Mouse (Mus musculus): ENCODE results near the gene Gpr171. TPM values are rescaled to one million over a fixed set of nuclear protein-coding genes. Genes with fewer than 3 reads are reported as not detected.
A peak's percentile ranks its signal among the peaks of the same experiment; 100 is the strongest.

Gene Gpr171
- polyA plus RNA-seq, 1 experiment, result 0.49 TPM

DNA sequence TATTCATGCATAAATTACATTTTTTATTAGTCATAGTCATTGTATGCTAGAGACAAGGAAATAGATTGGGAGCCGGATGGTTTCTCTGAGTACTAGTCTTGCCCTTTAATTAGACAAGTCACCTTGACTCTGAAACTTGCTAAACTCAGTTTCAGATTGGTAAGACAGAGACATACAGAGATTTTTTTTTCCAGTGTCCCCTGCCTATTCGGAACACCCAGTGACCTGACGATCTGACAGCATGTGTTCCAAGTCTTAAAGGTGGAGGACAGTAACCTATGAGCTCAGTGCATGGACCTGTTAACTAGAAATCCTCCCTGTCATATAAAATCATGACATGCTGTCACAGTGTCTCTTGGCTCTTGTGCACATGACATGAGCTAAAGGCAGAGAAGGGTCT lies 27.9 kb upstream of the Gpr171 start:
- Histone ChIP-seq H3K27me3 (ENCODE audit: control insufficient read depth, insufficient read depth, low read length) (no peaks in the 10 kb centered on the region), H3K4me1 (ENCODE audit: control insufficient read depth, insufficient read depth, insufficient read length, low read length) (peaks cover 3% of the 10 kb centered on the region; the same call in 1 of the 2 replicates), H3K36me3 (ENCODE audit: control insufficient read depth, insufficient read depth, low read length) (no peaks in the 10 kb centered on the region), H3K27ac (ENCODE audit: insufficient read depth, low read depth, low read length) (0 out of 2 replicates have a peak overlapping the region, but pooled peaks have one; percentile 3), H3K4me3 (ENCODE audit: low read depth, low read length) (no peak overlapping the region)
- TF ChIP-seq CTCF (IDR thresholded peaks at IDR 0.05; ENCODE audit: extremely low read depth, insufficient read length, insufficient replicate concordance, low read depth, low read length) (no peak), POLR2A (IDR thresholded peaks at IDR 0.05; ENCODE audit: low read depth, low read length) (no peak)
- 64% methylated on average over 3 of the region's 3 CpGs for WGBS

- WGBS, result 81% methylated on average over 20 of the region's 20 CpGs
- TF ChIP-seq CTCF (IDR thresholded peaks at IDR 0.05; ENCODE audit: extremely low read depth, insufficient read length, insufficient replicate concordance, low read depth, low read length), result no peak
- peak overlapping the region; percentile 32 for H3K4me3 ChIP-seq (ENCODE audit: low read depth, low read length)
Measured at GRCm38 (mm10) chr3:59128681-59129080, 27.1 kb upstream of the Gpr171 start.

DNA sequence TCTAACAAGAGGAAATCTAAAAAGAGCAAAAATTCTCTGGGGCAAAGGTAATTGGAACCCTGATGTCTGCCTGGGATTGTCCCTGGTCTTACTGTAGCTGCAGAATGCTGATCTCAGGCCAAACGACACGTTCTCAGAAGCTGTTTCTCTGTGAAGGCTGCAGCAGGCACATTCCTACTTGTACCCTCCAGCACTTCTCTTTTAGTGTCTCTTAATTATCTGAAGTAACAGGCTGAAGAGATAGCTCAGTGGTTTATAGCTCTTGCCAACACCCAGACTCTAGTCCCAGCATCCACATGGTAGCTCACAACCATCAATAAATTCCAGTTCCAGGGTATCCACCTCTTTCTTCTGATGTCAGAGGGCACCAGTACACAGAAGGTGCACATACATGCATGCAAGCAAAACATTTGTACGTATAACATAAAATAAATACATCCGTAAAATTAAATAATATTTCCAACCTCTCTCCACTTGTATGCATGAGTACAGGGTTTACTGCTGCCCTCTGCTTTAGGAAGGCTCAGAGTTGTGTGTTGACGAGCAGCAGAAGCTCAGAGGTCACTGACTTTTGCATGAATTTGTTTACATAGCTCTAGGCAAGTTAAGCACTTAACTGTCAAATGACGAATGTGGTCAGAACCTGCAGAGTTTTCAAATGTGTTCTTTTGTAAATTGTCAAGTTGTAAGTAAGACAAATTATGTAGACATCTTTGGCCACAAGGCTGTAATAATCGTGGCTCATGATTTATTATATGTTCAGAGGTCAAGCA lies 24.3 kb upstream of the Gpr171 start:
- no peaks in the 10 kb centered on the region for H3K36me3 ChIP-seq (ENCODE audit: control insufficient read depth, insufficient read depth, low read length)
- H3K4me1 ChIP-seq (ENCODE audit: control insufficient read depth, insufficient read depth, insufficient read length, low read length), result no peaks in the 10 kb centered on the region
- no peak overlapping the region for H3K27ac ChIP-seq (ENCODE audit: insufficient read depth, low read depth, low read length)
- no peaks in the 10 kb centered on the region for H3K27me3 ChIP-seq (ENCODE audit: control insufficient read depth, insufficient read depth, low read length)
- no peak for TF ChIP-seq POLR2A (IDR thresholded peaks at IDR 0.05; ENCODE audit: low read depth, low read length)
- no peak for TF ChIP-seq CTCF (IDR thresholded peaks at IDR 0.05; ENCODE audit: extremely low read depth, insufficient read length, insufficient replicate concordance, low read depth, low read length)
- WGBS, result 27% methylated on average over 7 of the region's 7 CpGs
- H3K4me3 ChIP-seq (ENCODE audit: low read depth, low read length), result no peak overlapping the region

More at GRCm38 (mm10) chr3:59128681-59129080, 27.1 kb upstream of the Gpr171 start:
- Histone ChIP-seq H3K36me3 (ENCODE audit: control insufficient read depth, insufficient read depth, low read length) (no peaks in the 10 kb centered on the region), H3K27me3 (ENCODE audit: control insufficient read depth, insufficient read depth, low read length) (no peaks in the 10 kb centered on the region), H3K27ac (ENCODE audit: insufficient read depth, low read depth, low read length) (no peak overlapping the region; the same call in 1 of the 2 replicates), H3K4me1 (ENCODE audit: control insufficient read depth, insufficient read depth, insufficient read length, low read length) (peaks cover 3% of the 10 kb centered on the region; the same call in 1 of the 2 replicates)

DNA sequence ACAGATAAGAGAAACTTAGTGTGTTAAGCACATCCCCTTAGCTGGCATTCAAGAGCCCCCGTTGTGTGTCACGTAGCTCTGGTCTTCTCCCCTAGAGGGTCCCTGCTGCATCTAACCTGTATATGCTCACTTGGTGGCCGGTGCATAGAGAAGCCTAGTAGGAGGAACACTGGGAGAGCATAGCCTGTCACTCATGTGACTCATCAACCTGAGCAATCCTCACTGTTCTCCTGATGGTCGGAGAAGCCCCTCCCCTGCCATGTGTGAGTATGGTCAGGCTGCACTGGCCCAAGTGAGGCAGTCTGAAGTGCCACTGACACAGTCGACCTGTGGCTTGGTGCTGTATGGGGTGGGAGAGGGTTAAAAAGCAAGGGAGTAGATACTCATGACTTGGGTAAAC lies 23.4 kb upstream of the Gpr171 start:
- Histone ChIP-seq H3K36me3 (ENCODE audit: control insufficient read depth, insufficient read depth, low read length) (no peaks in the 10 kb centered on the region), H3K4me1 (ENCODE audit: control insufficient read depth, insufficient read depth, insufficient read length, low read length) (no peaks in the 10 kb centered on the region), H3K4me3 (ENCODE audit: low read depth, low read length) (no peak overlapping the region), H3K27ac (ENCODE audit: insufficient read depth, low read depth, low read length) (no peak overlapping the region), H3K27me3 (ENCODE audit: control insufficient read depth, insufficient read depth, low read length) (no peaks in the 10 kb centered on the region)
- TF ChIP-seq POLR2A (IDR thresholded peaks at IDR 0.05; ENCODE audit: low read depth, low read length) (no peak), CTCF (IDR thresholded peaks at IDR 0.05; ENCODE audit: extremely low read depth, insufficient read length, insufficient replicate concordance, low read depth, low read length) (no peak)
- 64% methylated on average over 5 of the region's 5 CpGs for WGBS

DNA sequence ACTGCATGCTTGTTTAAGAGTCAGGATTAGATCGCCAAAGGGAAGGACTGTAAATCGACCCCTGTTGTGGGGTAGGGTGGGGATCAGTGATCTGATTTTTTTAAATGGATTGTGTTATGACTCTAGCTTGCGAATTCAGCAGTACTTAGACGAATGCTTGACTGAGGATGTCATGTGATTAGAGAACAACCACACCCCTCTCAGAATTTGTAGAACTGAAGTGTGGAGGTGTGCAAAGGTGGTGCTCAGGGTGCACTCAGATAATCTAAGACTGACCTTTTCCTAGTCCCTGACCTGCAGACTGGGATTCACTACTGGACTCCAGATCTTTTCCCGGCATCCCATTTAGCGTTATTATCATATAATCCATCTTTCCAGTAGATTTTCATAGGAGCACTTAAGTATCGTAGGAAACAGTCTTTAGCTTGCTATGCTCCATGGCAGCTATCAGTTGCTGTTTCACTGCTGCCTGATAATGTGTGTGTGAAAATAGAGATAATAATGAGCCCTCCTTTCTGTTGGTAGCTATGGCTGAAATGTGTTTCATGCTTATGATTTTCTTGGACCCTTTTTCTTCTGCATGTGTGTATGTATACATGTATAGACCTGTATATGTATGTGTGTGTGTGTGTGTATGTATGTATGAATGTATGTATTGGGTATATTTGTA lies 20.3 kb upstream of the Gpr171 start:
- WGBS, result 49% methylated on average over 7 of the region's 7 CpGs
- no peak overlapping the region for H3K4me3 ChIP-seq (ENCODE audit: low read depth, low read length)
- no peaks in the 10 kb centered on the region for H3K27me3 ChIP-seq (ENCODE audit: control insufficient read depth, insufficient read depth, low read length)
- H3K36me3 ChIP-seq (ENCODE audit: control insufficient read depth, insufficient read depth, low read length), result no peaks in the 10 kb centered on the region
- TF ChIP-seq POLR2A (IDR thresholded peaks at IDR 0.05; ENCODE audit: low read depth, low read length) (no peak), CTCF (IDR thresholded peaks at IDR 0.05; ENCODE audit: extremely low read depth, insufficient read length, insufficient replicate concordance, low read depth, low read length) (no peak)
- no peaks in the 10 kb centered on the region for H3K4me1 ChIP-seq (ENCODE audit: control insufficient read depth, insufficient read depth, insufficient read length, low read length)
- H3K27ac ChIP-seq (ENCODE audit: insufficient read depth, low read depth, low read length), result 0 out of 2 replicates have a peak overlapping the region, but pooled peaks have one; percentile 5

DNA sequence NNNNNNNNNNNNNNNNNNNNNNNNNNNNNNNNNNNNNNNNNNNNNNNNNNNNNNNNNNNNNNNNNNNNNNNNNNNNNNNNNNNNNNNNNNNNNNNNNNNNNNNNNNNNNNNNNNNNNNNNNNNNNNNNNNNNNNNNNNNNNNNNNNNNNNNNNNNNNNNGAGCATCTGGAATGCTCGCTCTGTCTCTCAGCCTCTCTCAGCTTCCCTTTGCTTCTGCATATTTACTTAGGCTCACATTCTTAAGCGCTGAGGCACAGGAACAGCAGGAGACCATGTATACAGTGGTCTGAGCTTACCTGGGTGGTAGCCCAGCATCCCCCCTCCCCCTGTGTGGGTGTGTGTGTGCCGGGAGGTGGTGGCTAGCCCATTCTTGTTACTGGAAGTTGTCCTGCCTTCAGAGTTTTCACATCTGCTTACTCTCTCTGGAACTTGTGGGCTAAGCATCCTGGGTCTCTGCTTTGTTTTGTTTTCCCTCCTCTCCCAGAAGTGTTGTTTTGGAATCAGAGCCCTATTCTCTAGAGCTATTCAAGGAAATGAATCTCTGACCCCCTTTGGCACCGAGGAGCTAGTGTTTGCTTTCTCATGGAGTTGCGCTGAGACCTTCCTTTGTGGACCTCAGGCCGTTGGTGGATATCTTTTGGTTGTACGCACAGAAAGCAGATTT lies 19.6 kb upstream of the Gpr171 start:
- Histone ChIP-seq H3K27ac (ENCODE audit: insufficient read depth, low read depth, low read length) (0 out of 2 replicates have a peak overlapping the region, but pooled peaks have one; percentile 5), H3K4me1 (ENCODE audit: control insufficient read depth, insufficient read depth, insufficient read length, low read length) (no peaks in the 10 kb centered on the region), H3K36me3 (ENCODE audit: control insufficient read depth, insufficient read depth, low read length) (no peaks in the 10 kb centered on the region), H3K4me3 (ENCODE audit: low read depth, low read length) (no peak overlapping the region), H3K27me3 (ENCODE audit: control insufficient read depth, insufficient read depth, low read length) (no peaks in the 10 kb centered on the region)
- no peak for TF ChIP-seq CTCF (IDR thresholded peaks at IDR 0.05; ENCODE audit: extremely low read depth, insufficient read length, insufficient replicate concordance, low read depth, low read length)
- no peak for TF ChIP-seq POLR2A (IDR thresholded peaks at IDR 0.05; ENCODE audit: low read depth, low read length)
- WGBS, result 31% methylated on average over 7 of the region's 7 CpGs

Data from small intestine, adult 2 months (tissue).